Mouse (Mus musculus) spleen, adult 2 months (tissue): ENCODE data around the gene Chl1. TPM values are rescaled to one million over a fixed set of nuclear protein-coding genes. Genes with fewer than 3 reads are reported as not detected.

ENCODE experiments used
- DNase-seq, 2 experiments: peaks; one replicate each; pipeline versions ENCODE4 v3.0.0 to v3.0.0-alpha.2; 2012 to 2021; ENCODE audit warnings: low spot score in 2 of 2, low read depth in 1 of 2
- H3K27ac ChIP-seq: fragments of 200-500 bp; 2 replicates; pipeline ENCODE4 v1.5.1; 2012; ENCODE audit warnings: low read length, inconsistent platforms; ENCODE audit not compliant: insufficient read depth
- H3K27me3 ChIP-seq: fragments of 200-500 bp; 2 replicates; pipeline ENCODE4 v1.6.1; 2012; ENCODE audit warnings: mild to moderate bottlenecking, moderate library complexity, low read length, inconsistent platforms; ENCODE audit not compliant: control insufficient read depth, insufficient read depth
- H3K36me3 ChIP-seq: fragments of 200-500 bp; 2 replicates; pipeline ENCODE4 v1.6.1; 2012; ENCODE audit warnings: mild to moderate bottlenecking, low read length, inconsistent platforms; ENCODE audit not compliant: control insufficient read depth, insufficient read depth
- H3K4me1 ChIP-seq: fragments of 200-500 bp; 2 replicates; pipeline ENCODE4 v1.6.1; 2011; ENCODE audit warnings: inconsistent platforms; ENCODE audit not compliant: control insufficient read depth, insufficient read depth, insufficient read length
- H3K4me3 ChIP-seq: fragments of 200-500 bp; 2 replicates; pipeline ENCODE4 v1.5.1; 2011; ENCODE audit warnings: mild to moderate bottlenecking, inconsistent platforms; ENCODE audit not compliant: insufficient read depth, insufficient read length; ENCODE audit errors: extremely low read depth
- CTCF ChIP-seq: fragments of 200-500 bp; IDR thresholded peaks from 2 replicates; pipeline ENCODE4 v1.5.1; 2011; ENCODE audit warnings: mild to moderate bottlenecking, inconsistent platforms; ENCODE audit not compliant: insufficient read depth, insufficient read length, insufficient replicate concordance; ENCODE audit errors: extremely low read depth
- POLR2A ChIP-seq: fragments of 200-500 bp; IDR thresholded peaks from 2 replicates; pipeline ENCODE4 v1.6.1; 2011; ENCODE audit warnings: low read depth, low read length, inconsistent platforms
- WGBS: fragments of 180-500 bp; shearing (Covaris S2); methylation state at CpG from one replicate; pipeline ENCODE4 v1.1.7; 2018; 5-methylcytosine and 5-hydroxymethylcytosine counted together
- polyA plus RNA-seq: library from polyadenylated mRNA; depleted of rRNA; stranded (reverse); fragments of >200 nt; gene quantifications from 2 replicates; pipeline ENCODE4 v1.2.3, GENCODE M21; 2012; rRNA removed

The Chl1 gene
- 0.01 TPM in 2 replicates for polyA plus RNA-seq

DNA sequence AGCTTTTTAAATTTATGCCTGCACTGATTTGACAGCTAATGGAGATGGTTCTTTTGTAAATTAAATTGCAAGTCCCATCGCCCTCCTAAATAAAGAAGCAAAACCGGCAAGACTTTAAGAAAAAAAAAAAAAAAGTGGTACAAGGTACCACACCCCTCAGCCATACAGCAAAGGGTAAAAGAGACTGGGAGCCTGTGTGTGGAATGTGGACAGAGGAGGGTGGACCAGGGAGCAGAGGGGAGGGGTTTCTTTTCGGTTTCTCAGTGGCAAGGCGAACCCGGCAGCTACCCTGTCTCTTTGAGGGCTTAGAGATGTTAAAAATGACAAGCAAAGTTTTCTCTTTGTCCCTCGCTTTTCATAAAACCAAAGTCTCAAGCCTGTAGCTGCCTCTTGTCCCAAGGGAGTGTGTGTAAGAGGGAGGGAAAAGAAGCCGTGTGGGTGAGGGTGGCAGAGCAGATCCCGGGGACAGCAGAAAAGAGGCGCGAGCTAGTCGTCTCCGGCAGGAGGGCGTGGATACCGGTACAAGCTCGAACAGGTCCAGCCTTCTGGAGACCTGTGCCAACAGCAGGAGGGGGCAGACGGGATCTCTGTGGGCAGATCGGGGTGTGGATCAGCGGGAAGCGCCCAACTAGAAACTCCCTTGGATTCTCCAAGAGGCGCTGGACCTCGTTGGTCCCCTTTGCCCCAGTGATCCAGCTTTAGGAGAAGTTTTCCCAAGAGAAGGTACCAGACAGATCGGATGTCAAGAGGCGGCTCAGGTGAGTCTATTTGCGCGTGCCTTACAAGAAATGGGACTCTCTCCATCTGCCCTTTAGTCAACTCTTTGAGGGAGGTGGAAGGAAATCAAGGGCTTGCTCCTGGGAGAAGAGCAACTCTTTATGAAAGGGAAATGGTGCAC lies at the start of gene Chl1:
Gene Chl1 (plus strand): TSS at position 195 of the 898 bp plus-strand sequence.
- no peaks in the 10 kb centered on the region for H3K4me1 ChIP-seq
- WGBS = 6% methylated on average over 25 of the region's 25 CpGs
- peaks cover 4% of the 10 kb centered on the region; the same call in 1 of the 2 replicates for H3K27me3 ChIP-seq
- DNase-seq = no peak
- H3K4me3 ChIP-seq = no peak within 1 kb of the TSS
- no peak within 1 kb of the TSS for H3K27ac ChIP-seq
- TF ChIP-seq POLR2A = no peak
- TF ChIP-seq CTCF = no peak
- no peaks in the 10 kb centered on the region for H3K36me3 ChIP-seq

DNA sequence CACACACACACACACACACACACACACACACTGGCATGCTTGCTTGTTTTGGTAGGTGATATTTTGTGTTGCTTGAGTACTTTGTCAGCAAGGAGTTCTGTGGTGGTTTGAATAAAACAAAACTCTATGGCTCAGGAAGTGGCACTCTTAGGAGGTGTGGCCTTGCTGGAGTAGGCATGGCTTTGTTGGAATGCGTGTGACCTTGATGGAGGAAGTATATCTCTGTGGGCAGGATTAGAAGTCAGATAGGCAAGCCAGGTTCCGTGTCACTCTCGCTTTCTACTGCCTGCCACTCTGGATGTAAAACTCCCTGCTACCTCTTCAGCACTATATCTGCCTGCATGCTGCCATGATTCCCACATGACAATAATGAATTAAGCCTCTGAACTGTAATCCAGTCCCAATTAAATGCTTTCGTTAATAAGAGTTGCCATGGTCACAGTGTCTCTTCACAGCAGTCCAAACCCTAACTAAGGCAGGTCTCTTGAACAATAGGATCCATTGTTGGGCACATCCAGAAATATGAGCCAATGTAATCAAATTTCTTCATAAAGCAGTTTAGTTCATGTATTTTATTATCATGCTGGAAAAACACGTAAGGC lies 44.8 kb upstream of the Chl1 start:
- Histone ChIP-seq H3K4me3 (no peak overlapping the region), H3K36me3 (no peaks in the 10 kb centered on the region), H3K4me1 (no peaks in the 10 kb centered on the region), H3K27ac (no peak overlapping the region), H3K27me3 (no peaks in the 10 kb centered on the region)
- 52% methylated on average over 5 of the region's 5 CpGs for WGBS
- no peak for DNase-seq
- TF ChIP-seq POLR2A = no peak
- no peak for TF ChIP-seq CTCF

DNA sequence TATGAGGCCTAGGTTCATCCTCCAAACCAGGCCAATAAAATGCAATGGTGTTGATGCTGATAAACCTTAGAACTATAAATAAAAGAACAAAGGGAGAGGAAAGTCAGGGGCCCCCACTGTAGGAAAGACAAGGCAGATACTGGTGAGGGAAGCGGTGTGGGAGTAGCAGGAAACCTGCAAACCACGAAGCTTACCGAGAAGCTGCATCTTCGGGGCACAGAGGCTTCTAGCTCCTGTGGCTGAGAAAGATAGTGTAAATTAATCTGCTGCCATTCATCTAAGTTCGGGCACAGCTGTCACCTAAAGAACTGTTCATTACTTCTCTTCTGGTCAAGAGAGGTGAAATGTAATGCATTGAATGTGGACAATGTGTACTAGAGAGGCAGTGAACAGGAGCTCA lies 37.1 kb upstream of the Chl1 start:
- no peak overlapping the region for H3K27ac ChIP-seq
- no peaks in the 10 kb centered on the region; the same call in 1 of the 2 replicates for H3K27me3 ChIP-seq
- no peak overlapping the region for H3K4me3 ChIP-seq
- H3K36me3 ChIP-seq = no peaks in the 10 kb centered on the region
- TF ChIP-seq POLR2A (no peak), CTCF (no peak)
- H3K4me1 ChIP-seq = no peaks in the 10 kb centered on the region
- no peak for DNase-seq
- WGBS = 4% methylated on average over 5 of the region's 5 CpGs

DNA sequence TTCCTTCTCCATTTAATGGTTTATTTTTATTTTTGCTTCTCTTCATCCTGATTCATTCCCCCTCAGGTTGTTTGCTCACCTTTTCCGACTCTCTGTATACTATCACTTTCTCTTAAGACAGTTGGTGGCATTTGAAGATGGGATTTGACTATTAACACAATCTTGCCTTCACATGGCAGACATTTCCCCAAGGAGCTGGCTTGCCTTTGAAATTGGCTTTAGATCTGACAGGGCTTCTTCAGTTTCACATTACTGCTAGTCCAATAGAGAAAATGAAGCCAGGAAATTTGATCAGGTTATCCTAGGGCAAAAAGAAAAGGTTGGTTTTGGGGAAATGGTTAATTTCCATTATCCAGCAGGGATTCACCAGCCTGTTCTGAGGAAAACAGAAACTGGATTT lies 23.2 kb upstream of the Chl1 start:
- no peak for DNase-seq
- Histone ChIP-seq H3K4me3 (no peak overlapping the region), H3K27ac (no peak overlapping the region), H3K27me3 (no peaks in the 10 kb centered on the region), H3K36me3 (no peaks in the 10 kb centered on the region), H3K4me1 (no peaks in the 10 kb centered on the region)
- WGBS = 92% methylated on average over 1 of the region's 1 CpGs
- TF ChIP-seq POLR2A = no peak
- no peak for TF ChIP-seq CTCF

DNA sequence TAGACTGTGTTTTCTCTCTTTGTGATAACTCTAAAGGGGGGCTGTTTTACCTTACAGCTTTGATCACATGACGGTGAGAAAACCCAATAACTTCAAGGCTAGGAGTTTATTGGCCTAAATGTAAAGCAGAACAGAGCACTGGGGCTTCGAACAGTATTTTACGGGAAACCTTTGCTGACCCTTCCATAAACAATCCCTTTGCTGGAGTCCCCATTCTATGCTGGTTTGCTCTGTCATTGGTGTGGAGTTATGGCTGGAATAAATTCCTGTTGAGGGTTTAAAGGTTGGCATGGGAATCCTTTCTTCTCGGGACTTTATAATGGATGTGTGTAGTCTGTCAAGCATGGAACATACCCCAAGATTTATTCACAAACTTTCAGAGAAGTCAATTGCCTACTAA lies 12.0 kb upstream of the Chl1 start:
- Histone ChIP-seq H3K4me3 (no peak overlapping the region), H3K27me3 (no peaks in the 10 kb centered on the region), H3K27ac (no peak overlapping the region), H3K36me3 (no peaks in the 10 kb centered on the region), H3K4me1 (no peaks in the 10 kb centered on the region)
- 83% methylated on average over 4 of the region's 4 CpGs for WGBS
- no peak for DNase-seq
- TF ChIP-seq CTCF (no peak), POLR2A (no peak)

DNA sequence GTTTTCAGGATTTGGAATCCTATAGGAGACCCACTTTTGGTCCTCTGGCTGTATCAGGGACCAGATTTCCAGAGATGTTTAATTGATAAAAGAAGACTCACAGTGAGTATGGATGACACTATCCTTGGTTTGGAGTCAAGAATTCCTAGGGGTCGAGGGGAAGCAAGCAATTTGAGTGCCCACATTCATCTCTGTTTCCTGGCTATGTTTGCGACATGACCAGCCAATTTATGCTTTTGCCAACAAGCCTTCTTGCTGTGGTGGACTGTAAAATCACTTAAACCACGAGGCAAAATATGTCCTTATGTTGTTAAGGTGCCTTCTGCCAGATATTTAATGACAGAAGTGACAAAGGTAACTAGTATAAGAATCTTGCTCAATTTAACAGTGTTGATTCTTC lies 6.3 kb upstream of the Chl1 start:
- Histone ChIP-seq H3K4me3 (no peak overlapping the region), H3K27ac (no peak overlapping the region), H3K27me3 (no peaks in the 10 kb centered on the region), H3K36me3 (no peaks in the 10 kb centered on the region), H3K4me1 (no peaks in the 10 kb centered on the region)
- no peak for TF ChIP-seq CTCF
- no peak for DNase-seq
- 60% methylated on average over 3 of the region's 3 CpGs for WGBS
